Mouse (Mus musculus): ENCODE data around the gene Xpo5. TPM values are rescaled to one million over a fixed set of nuclear protein-coding genes. Genes with fewer than 3 reads are reported as not detected.

Gene Xpo5
- 10 to 100 TPM; 39.3 to 42.9 TPM for total RNA-seq (2021)

- intact Hi-C loops (cut with DNase I), result no loop called here
- peak; percentile 91 to 95 for DNase-seq (ENCODE audit: low spot score in 2 of 2)
Measured at GRCm38 (mm10) chr17:46202421-46203071, at the start of gene Xpo5, which contains the start of gene Polh. Xpo5 (plus strand) TSS chr17:46202782. Polh (minus strand) TSS chr17:46202645.

- intact Hi-C loops (cut with DNase I), result no loop called here
- DNase-seq (ENCODE audit: low spot score in 2 of 2), result peak; percentile 86 to 88
Measured at GRCm38 (mm10) chr17:46152847-46153782, 49.5 kb upstream of the Xpo5 start, which contains the start of gene Mad2l1bp. Mad2l1bp (minus strand) TSS chr17:46153553.

GRCm38 (mm10) chr17:46154336-46154735, 48.2 kb upstream of the Xpo5 start:
- intact Hi-C loops (cut with DNase I), result no loop called here

GRCm38 (mm10) chr17:46156680-46157079, 45.9 kb upstream of the Xpo5 start:
- intact Hi-C loops (cut with DNase I), result no loop called here
- no peak for DNase-seq (ENCODE audit: low spot score in 2 of 2)

More at GRCm38 (mm10) chr17:46154336-46154735, 48.2 kb upstream of the Xpo5 start:
- DNase-seq (ENCODE audit: low spot score in 2 of 2), result no peak

GRCm38 (mm10) chr17:46157131-46157530, 45.5 kb upstream of the Xpo5 start:
- no peak for DNase-seq (ENCODE audit: low spot score in 2 of 2)
- intact Hi-C loops (cut with DNase I), result no loop called here

GRCm38 (mm10) chr17:46159236-46159635, 43.3 kb upstream of the Xpo5 start:
- intact Hi-C loops (cut with DNase I), result no loop called here

GRCm38 (mm10) chr17:46160090-46160662, 42.4 kb upstream of the Xpo5 start:
- DNase-seq (ENCODE audit: low spot score in 2 of 2), result peak; percentile 79 to 82
- intact Hi-C loops (cut with DNase I), result loop anchor here (10.0 kb wide), 1 partner anchor 425 kb away; the partner anchor contains the start of gene 1600014C23Rik

More at GRCm38 (mm10) chr17:46159236-46159635, 43.3 kb upstream of the Xpo5 start:
- DNase-seq (ENCODE audit: low spot score in 2 of 2), result no peak

GRCm38 (mm10) chr17:46160686-46161085, 41.9 kb upstream of the Xpo5 start, which contains the start of gene Gtpbp2:
Gtpbp2 (plus strand) TSS chr17:46161032.
- DNase-seq (ENCODE audit: low spot score in 2 of 2), result peak; percentile 93 to 94
- intact Hi-C loops (cut with DNase I), result loop anchor here (10.0 kb wide), 1 partner anchor 426 kb away; the partner anchor contains the start of gene 1600014C23Rik

GRCm38 (mm10) chr17:46161179-46161578, 41.4 kb upstream of the Xpo5 start:
- DNase-seq (ENCODE audit: low spot score in 2 of 2), result no peak
- intact Hi-C loops (cut with DNase I), result loop anchor here (10.0 kb wide), 1 partner anchor 426 kb away; the partner anchor contains the start of gene 1600014C23Rik

GRCm38 (mm10) chr17:46161710-46162109, 40.9 kb upstream of the Xpo5 start:
- intact Hi-C loops (cut with DNase I), result loop anchor here (10.0 kb wide), 1 partner anchor 427 kb away; the partner anchor contains the start of gene 1600014C23Rik

GRCm38 (mm10) chr17:46162551-46162950, 40.0 kb upstream of the Xpo5 start:
- intact Hi-C loops (cut with DNase I), result loop anchor here (10.0 kb wide), 1 partner anchor 428 kb away; the partner anchor contains the start of gene 1600014C23Rik
- DNase-seq (ENCODE audit: low spot score in 2 of 2), result no peak

More at GRCm38 (mm10) chr17:46161710-46162109, 40.9 kb upstream of the Xpo5 start:
- no peak for DNase-seq (ENCODE audit: low spot score in 2 of 2)

GRCm38 (mm10) chr17:46162951-46163421, 39.6 kb upstream of the Xpo5 start:
- no peak for DNase-seq (ENCODE audit: low spot score in 2 of 2)
- intact Hi-C loops (cut with DNase I), result loop anchor here (1.0 to 10.0 kb wide), 2 partner anchors 37 to 428 kb away; partner anchors contain the start of gene 1600014C23Rik

- DNase-seq (ENCODE audit: low spot score in 2 of 2), result no peak
- intact Hi-C loops (cut with DNase I), result loop anchor here (10.0 kb wide), 1 partner anchor 430 kb away; the partner anchor contains the start of gene 1600014C23Rik
Measured at GRCm38 (mm10) chr17:46164301-46164700, 38.3 kb upstream of the Xpo5 start.

GRCm38 (mm10) chr17:46164791-46165190, 37.8 kb upstream of the Xpo5 start:
- no peak for DNase-seq (ENCODE audit: low spot score in 2 of 2)
- intact Hi-C loops (cut with DNase I), result loop anchor here (10.0 kb wide), 1 partner anchor 430 kb away; the partner anchor contains the start of gene 1600014C23Rik

- no peak for DNase-seq (ENCODE audit: low spot score in 2 of 2)
- intact Hi-C loops (cut with DNase I), result loop anchor here (10.0 kb wide), 1 partner anchor 431 kb away; the partner anchor contains the start of gene 1600014C23Rik
Measured at GRCm38 (mm10) chr17:46165460-46165859, 37.1 kb upstream of the Xpo5 start.

- no peak for DNase-seq (ENCODE audit: low spot score in 2 of 2)
- intact Hi-C loops (cut with DNase I), result loop anchor here (10.0 kb wide), 1 partner anchor 431 kb away; the partner anchor contains the start of gene 1600014C23Rik
Measured at GRCm38 (mm10) chr17:46166270-46166669, 36.3 kb upstream of the Xpo5 start.

- no peak for DNase-seq (ENCODE audit: low spot score in 2 of 2)
- intact Hi-C loops (cut with DNase I), result loop anchor here (10.0 kb wide), 1 partner anchor 432 kb away; the partner anchor contains the start of gene 1600014C23Rik
Measured at GRCm38 (mm10) chr17:46167014-46167413, 35.6 kb upstream of the Xpo5 start.

- no peak for DNase-seq (ENCODE audit: low spot score in 2 of 2)
- intact Hi-C loops (cut with DNase I), result loop anchor here (10.0 kb wide), 1 partner anchor 434 kb away; the partner anchor contains the start of gene 1600014C23Rik
Measured at GRCm38 (mm10) chr17:46168318-46168717, 34.3 kb upstream of the Xpo5 start.

GRCm38 (mm10) chr17:46168768-46169167, 33.8 kb upstream of the Xpo5 start:
- intact Hi-C loops (cut with DNase I), result loop anchor here (10.0 kb wide), 1 partner anchor 434 kb away; the partner anchor contains the start of gene 1600014C23Rik
- no peak for DNase-seq (ENCODE audit: low spot score in 2 of 2)
